Mouse (Mus musculus) liver, embryonic 16.5 days (tissue): Measurements from ENCODE around the gene Sbf2. TPM values are rescaled to one million over a fixed set of nuclear protein-coding genes. Genes with fewer than 3 reads are reported as not detected.

ENCODE experiments used
- ATAC-seq: fragments of 200-750 bp; cut with Nextera tagmentation; 2 replicates; pipeline ENCODE4 v1.8.0; 2017; ENCODE audit warnings: low read depth, mild to moderate bottlenecking, moderate number of reproducible peaks, moderate library complexity
- H3K27ac ChIP-seq: fragments of 300-500 bp; sonication (generic); 2 replicates; pipeline ENCODE4 v1.5.1; 2014; ENCODE audit warnings: mild to moderate bottlenecking, low read length
- H3K27me3 ChIP-seq: fragments of 300-500 bp; sonication (generic); 2 replicates; pipeline ENCODE4 v1.6.1; 2014; ENCODE audit warnings: low read depth, low read length, mixed read lengths; ENCODE audit not compliant: control insufficient read depth, insufficient read depth
- H3K36me3 ChIP-seq: fragments of 300-500 bp; sonication (generic); 2 replicates; pipeline ENCODE4 v1.6.1; 2014; ENCODE audit warnings: mild to moderate bottlenecking; ENCODE audit not compliant: control insufficient read depth, insufficient read depth
- H3K4me1 ChIP-seq: fragments of 300-500 bp; sonication (generic); 2 replicates; pipeline ENCODE4 v1.6.1; 2014; ENCODE audit warnings: low read depth, low read length, mixed read lengths; ENCODE audit not compliant: control insufficient read depth
- H3K4me2 ChIP-seq: fragments of 300-500 bp; sonication (generic); 2 replicates; pipeline ENCODE4 v1.6.1; 2014; ENCODE audit warnings: low read depth, low read length, mixed read lengths
- H3K4me3 ChIP-seq: fragments of 300-500 bp; sonication (generic); 2 replicates; pipeline ENCODE4 v1.5.1; 2014; ENCODE audit warnings: low read depth, mild to moderate bottlenecking, low read length
- H3K9ac ChIP-seq: fragments of 300-500 bp; sonication (generic); 2 replicates; pipeline ENCODE4 v1.6.1; 2014; ENCODE audit warnings: low read depth, low read length
- H3K9me3 ChIP-seq: fragments of 300-500 bp; sonication (generic); replicated peaks from 2 replicates; pipeline ENCODE4 v1.6.1; 2016; ENCODE audit warnings: low read length; ENCODE audit not compliant: control insufficient read depth
- WGBS: fragments of 180-500 bp; shearing (Covaris S2); extraction: QIAGEN DNeasy Blood & Tissue Kit; methylation state at CpG from one replicate; pipeline ENCODE4 v1.1.7; 2014; ENCODE audit not compliant: insufficient replicate concordance; 5-methylcytosine and 5-hydroxymethylcytosine counted together
- polyA plus RNA-seq: library from polyadenylated mRNA; unstranded; fragments of >200 nt; fragmentation: Nextera tagmentation; extraction: Ambion mirVana; gene quantifications from 2 replicates; pipeline ENCODE4 v1.2.1, GENCODE M21; 2015

Sbf2 gene
- polyA plus RNA-seq, 1 experiment from 2014 or later, result 7.3 TPM

- no peak overlapping the region for H3K27ac ChIP-seq
- no peak for ATAC-seq
- H3K4me3 ChIP-seq, result peak overlapping the region; percentile 54
- no peak overlapping the region; the same call in 1 of the 2 replicates for H3K9ac ChIP-seq
- WGBS, result 5% methylated on average over 28 of the region's 28 CpGs
- peak overlapping the region; percentile 63 for H3K4me2 ChIP-seq
- H3K27me3 ChIP-seq, result peaks cover 72% of the 10 kb centered on the region
- peaks cover 6% of the 10 kb centered on the region for H3K4me1 ChIP-seq
- no peaks in the 10 kb centered on the region for H3K9me3 ChIP-seq
- no peaks in the 10 kb centered on the region for H3K36me3 ChIP-seq
Measured at GRCm38 (mm10) chr7:110626186-110627098, 11.7 kb upstream of the Sbf2 start.

- H3K9ac ChIP-seq, result no peak overlapping the region
- no peaks in the 10 kb centered on the region for H3K9me3 ChIP-seq
- no peaks in the 10 kb centered on the region for H3K36me3 ChIP-seq
- H3K4me3 ChIP-seq, result no peak overlapping the region
- peaks cover 67% of the 10 kb centered on the region for H3K27me3 ChIP-seq
- H3K4me2 ChIP-seq, result 0 out of 2 replicates have a peak overlapping the region, but pooled peaks have one; percentile 63
- WGBS, result 37% methylated on average over 10 of the region's 10 CpGs
- no peak overlapping the region for H3K27ac ChIP-seq
- no peak for ATAC-seq
- H3K4me1 ChIP-seq, result peaks cover 6% of the 10 kb centered on the region
Measured at GRCm38 (mm10) chr7:110625489-110625888, 10.8 kb upstream of the Sbf2 start.

GRCm38 (mm10) chr7:110624961-110625360, 10.2 kb upstream of the Sbf2 start:
- H3K36me3 ChIP-seq, result no peaks in the 10 kb centered on the region
- 66% methylated on average over 13 of the region's 13 CpGs for WGBS
- no peak overlapping the region for H3K4me3 ChIP-seq
- H3K9me3 ChIP-seq, result no peaks in the 10 kb centered on the region
- no peak overlapping the region for H3K27ac ChIP-seq
- H3K4me2 ChIP-seq, result no peak overlapping the region
- ATAC-seq, result no peak
- peaks cover 65% of the 10 kb centered on the region for H3K27me3 ChIP-seq
- H3K9ac ChIP-seq, result no peak overlapping the region
- peaks cover 6% of the 10 kb centered on the region for H3K4me1 ChIP-seq

GRCm38 (mm10) chr7:110624067-110624466, 9.3 kb upstream of the Sbf2 start:
- no peak overlapping the region for H3K4me2 ChIP-seq
- no peak overlapping the region for H3K9ac ChIP-seq
- no peaks in the 10 kb centered on the region for H3K9me3 ChIP-seq
- H3K27me3 ChIP-seq, result peaks cover 57% of the 10 kb centered on the region
- 16% methylated on average over 2 of the region's 2 CpGs for WGBS
- H3K36me3 ChIP-seq, result no peaks in the 10 kb centered on the region
- peaks cover 10% of the 10 kb centered on the region for H3K4me1 ChIP-seq
- H3K4me3 ChIP-seq, result no peak overlapping the region
- no peak overlapping the region for H3K27ac ChIP-seq
- no peak for ATAC-seq

GRCm38 (mm10) chr7:110619086-110619611, 4.4 kb upstream of the Sbf2 start:
- 2% methylated on average over 9 of the region's 9 CpGs for WGBS
- Histone ChIP-seq H3K4me1 (peaks cover 5% of the 10 kb centered on the region; the same call in 1 of the 2 replicates), H3K36me3 (no peaks in the 10 kb centered on the region), H3K4me2 (no peak overlapping the region), H3K27me3 (peaks cover 50% of the 10 kb centered on the region), H3K9me3 (no peaks in the 10 kb centered on the region), H3K27ac (no peak overlapping the region), H3K4me3 (no peak overlapping the region), H3K9ac (no peak overlapping the region)
- ATAC-seq, result no peak

DNA sequence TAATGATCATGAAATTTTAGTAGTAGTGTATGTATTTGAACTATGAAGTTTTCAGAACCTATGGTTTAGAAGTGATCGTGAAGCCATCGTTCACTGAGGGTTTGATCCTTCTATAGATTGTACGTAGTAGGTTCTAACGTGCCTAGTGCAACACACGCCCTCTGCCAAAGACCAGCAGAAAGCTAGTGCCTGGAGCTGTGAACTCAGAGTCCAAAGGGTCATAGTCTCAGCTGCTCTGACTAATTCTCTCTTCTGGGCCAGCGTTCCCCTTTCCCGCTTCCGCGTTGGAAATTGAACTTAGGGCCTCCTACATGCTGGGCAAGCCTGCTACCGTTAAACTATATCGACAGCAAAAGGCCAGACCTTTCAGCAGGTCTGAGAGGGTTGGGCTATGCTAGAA, 1.1 kb upstream of the Sbf2 start:
- ATAC-seq, result peak; percentile 54
- Histone ChIP-seq H3K4me2 (peak overlapping the region; percentile 64), H3K9me3 (no peaks in the 10 kb centered on the region), H3K4me1 (peaks cover 5% of the 10 kb centered on the region; the same call in 1 of the 2 replicates), H3K36me3 (no peaks in the 10 kb centered on the region), H3K27ac (peak overlapping the region; percentile 93), H3K4me3 (no peak overlapping the region), H3K9ac (no peak overlapping the region), H3K27me3 (peaks cover 58% of the 10 kb centered on the region)
- 4% methylated on average over 11 of the region's 11 CpGs for WGBS

GRCm38 (mm10) chr7:110615151-110615631, 469 bp upstream of the Sbf2 start:
- Histone ChIP-seq H3K4me1 (peaks cover 5% of the 10 kb centered on the region; the same call in 1 of the 2 replicates), H3K4me3 (peak overlapping the region; percentile 68), H3K36me3 (no peaks in the 10 kb centered on the region), H3K4me2 (peak overlapping the region; percentile 64), H3K27ac (peak overlapping the region; percentile 93), H3K27me3 (peaks cover 54% of the 10 kb centered on the region), H3K9me3 (no peaks in the 10 kb centered on the region), H3K9ac (peak overlapping the region; percentile 61)
- ATAC-seq, result peak; percentile 39
- 1% methylated on average over 20 of the region's 20 CpGs for WGBS

GRCm38 (mm10) chr7:110613381-110614132, 1.2 kb downstream of the Sbf2 start:
- Histone ChIP-seq H3K9ac (peak overlapping the region; percentile 7; the same call in 1 of the 2 replicates), H3K4me3 (peak overlapping the region; percentile 68), H3K27ac (peak overlapping the region; percentile 42; the same call in 1 of the 2 replicates), H3K4me2 (peak overlapping the region; percentile 64), H3K9me3 (no peaks in the 10 kb centered on the region), H3K4me1 (no peaks in the 10 kb centered on the region; the same call in 1 of the 2 replicates), H3K27me3 (peaks cover 51% of the 10 kb centered on the region), H3K36me3 (no peaks in the 10 kb centered on the region)
- ATAC-seq, result no peak
- WGBS, result 4% methylated on average over 17 of the region's 17 CpGs
